Mouse (Mus musculus) lung, postnatal 36 days (tissue): ENCODE measurements around the gene Zfp882.
"Not testable (repeated sequence)": the region's sequence is repeated elsewhere in the genome, so short reads cannot be mapped to it uniquely, and the experiment has no call there.

Source experiments
- DNase-seq: peaks from one replicate; pipeline ENCODE4 v3.0.0; 2022; ENCODE audit warnings: mixed read lengths

Gene Zfp882

DNA sequence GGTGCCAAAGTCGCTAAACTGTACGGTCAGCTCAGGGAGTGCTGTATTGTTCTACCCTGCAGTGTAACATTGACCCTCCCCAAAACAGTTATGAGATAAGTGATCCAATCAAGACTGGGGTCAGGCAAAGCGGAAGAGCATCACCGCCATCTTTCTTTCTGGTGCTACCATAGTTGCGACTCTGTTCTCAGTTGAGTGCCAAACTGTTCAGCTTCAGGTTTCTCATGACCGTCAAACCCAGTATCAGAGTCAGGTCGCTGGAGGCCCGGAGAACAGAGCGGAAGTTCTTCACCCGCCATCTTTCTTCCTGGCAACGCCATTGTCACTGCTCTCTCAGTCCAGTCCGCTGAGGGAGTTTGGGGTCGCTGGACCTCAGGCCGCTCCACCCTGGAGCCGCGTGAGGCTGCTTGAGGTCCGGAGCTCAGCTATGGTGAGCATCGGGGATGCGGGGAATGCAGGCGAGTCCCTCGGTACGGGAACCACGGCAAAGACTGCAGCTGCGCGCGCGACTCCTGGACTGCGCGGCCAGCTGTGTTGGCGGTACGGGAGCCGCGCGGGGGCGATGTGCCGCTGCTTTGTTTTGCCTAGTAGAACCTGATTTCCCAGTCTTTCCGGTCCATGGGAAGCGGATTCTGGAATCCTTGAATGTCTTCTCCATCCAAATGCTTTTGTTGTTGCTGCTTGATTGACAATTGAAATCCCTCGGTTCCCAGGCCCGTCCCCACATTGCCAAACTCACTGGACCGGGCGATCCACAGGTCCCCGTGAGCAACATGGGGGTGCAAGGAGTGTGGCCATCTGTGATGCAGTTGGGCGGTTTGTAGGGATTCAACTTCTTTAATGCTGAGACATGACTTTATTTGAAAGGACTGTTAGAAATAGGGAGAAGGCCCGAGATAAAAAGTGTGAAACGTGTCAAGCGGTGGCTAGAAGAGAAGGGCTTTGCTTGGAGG lies at the start of gene Zfp882, which contains the start of gene Zfp617:
Zfp882 (plus strand) TSS at position 300 of the 953 bp plus-strand sequence.
Zfp617 (plus strand) TSS at position 327 of the 953 bp plus-strand sequence.
- peak; percentile 94 for DNase-seq

DNA sequence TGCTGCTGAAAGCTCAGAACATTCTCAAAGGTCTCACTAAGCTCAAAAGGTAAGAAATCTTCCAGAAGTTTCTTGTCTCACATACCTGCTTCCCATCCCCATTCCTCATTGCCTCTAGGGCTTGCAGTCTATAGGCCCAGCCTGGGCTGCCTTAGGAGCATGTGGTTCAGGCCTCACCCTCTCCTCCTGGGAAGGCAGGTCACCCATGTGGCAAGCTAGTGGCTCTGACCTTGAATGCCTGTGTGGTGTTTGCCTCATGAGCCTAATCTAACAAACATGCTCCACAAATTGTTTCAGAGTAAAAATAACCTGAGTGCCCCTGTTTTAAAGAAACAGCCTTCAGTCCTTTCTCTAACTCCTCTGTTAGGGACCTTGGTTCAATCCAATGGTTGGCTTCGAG lies 46.9 kb upstream of the Zfp882 start:
- DNase-seq, result not testable (repeated sequence)

DNA sequence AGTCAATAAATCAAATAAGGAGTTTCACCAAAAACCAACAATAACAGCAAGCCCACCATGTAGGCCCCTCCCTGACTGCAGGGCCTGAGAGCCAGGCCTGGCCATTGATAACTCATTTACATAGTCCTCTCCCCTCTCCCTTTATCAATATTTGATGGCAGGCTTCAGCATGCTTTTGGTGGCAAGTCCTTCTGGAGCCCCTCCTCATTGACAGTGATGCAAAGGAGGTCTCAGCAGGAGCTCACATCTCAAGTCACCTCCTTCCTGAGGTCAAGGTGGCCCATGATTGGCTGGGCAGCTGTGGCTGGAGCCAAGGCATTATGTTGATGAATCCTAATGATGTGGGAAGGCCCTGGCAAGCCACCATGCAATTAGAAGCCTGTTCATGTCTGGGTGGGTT lies 46.4 kb upstream of the Zfp882 start:
- DNase-seq, result not testable (repeated sequence)

DNA sequence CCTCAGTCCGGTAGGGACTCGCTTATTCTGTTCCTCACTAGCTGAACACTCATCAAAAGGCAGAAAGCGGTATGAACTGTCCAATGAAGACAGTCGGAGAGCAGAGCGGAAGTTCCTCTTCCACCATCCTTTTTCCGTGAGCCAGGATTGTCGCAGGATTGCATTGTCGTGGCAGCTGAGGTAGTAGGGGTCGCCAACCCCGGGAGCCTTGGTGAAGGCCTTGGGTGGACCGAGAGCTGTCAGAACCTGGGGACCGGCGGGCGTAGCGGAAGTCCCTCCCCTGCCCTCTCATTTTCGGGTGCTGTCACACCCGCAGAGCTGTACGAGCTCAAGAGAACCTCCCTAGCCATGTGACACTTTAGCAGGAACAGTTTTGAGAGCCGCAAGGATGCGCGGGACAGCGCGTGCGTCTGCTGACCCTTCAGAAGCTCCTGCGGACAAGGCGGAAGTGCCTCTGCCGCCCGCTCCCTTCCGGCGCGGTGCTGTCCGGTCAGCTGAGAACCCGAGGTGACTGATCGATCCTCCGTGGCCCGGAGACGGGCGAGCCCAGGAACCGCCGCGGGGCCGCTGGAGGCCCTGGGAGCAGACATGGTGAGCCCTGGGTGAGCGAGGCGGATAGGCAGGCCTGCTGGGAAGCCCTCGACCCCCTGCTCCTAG lies 26.7 kb upstream of the Zfp882 start, which contains the start of gene Zfp709:
Zfp709 (plus strand) TSS at position 402 of the 657 bp plus-strand sequence.
- DNase-seq, result peak; percentile 82

DNA sequence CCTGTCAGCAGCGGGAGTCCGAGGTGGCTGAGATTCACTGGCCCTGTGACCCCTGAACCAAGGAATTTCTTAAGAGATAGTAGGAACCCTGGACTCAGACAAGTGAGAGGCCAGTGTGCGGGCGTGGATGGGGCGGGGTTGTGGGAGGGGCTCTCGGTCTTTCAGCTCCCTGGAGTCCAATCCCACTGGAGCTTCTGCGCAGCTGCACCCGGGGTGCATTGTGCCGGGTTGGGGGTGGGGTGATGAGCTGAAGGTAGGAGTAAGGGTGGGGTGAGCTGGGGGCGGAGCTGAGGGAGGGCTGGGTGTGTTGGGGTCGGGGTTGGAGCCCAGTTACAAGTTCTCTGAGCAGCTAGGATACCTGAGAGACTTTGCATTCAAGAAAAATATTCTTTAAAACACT lies 7.7 kb upstream of the Zfp882 start:
- not testable (repeated sequence) for DNase-seq

DNA sequence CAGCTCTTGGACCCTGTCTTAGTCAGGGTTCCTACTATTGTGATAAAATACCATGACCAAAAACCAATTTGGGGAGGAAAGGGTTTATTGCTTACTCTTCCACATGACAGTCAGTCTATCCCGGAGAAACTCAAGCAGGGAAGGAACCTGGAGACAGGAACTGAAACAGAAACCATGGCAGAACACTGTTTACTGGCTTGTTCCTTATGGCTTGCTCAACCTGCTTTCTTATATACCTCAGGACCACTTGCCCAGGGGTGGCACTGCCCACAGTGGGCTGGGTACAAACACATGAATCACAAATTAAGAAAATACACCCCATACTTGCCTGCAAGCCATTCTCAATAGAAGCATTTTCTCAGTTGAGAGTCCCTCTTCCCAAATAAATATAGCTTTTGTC lies 5.3 kb upstream of the Zfp882 start:
- not testable (repeated sequence) for DNase-seq

DNA sequence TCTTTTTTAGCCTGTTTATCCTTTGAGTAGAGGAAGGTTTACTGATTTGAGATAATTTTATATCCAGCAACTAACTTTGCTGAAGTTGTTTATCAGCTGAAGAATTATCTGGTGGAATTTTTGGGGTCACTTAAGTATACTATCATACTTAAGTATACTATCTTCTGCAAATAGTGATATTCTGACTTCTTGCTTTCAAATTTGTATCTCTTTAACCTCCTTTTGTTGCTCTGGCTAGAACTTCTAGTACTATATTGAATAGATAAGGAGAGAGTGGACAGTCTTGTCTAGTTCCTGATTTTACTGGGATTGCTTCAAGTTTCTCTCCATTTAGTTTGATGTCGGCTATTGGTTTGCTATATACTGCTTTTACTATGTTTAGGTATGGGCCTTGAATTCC lies 1.6 kb upstream of the Zfp882 start:
- no peak for DNase-seq

DNA sequence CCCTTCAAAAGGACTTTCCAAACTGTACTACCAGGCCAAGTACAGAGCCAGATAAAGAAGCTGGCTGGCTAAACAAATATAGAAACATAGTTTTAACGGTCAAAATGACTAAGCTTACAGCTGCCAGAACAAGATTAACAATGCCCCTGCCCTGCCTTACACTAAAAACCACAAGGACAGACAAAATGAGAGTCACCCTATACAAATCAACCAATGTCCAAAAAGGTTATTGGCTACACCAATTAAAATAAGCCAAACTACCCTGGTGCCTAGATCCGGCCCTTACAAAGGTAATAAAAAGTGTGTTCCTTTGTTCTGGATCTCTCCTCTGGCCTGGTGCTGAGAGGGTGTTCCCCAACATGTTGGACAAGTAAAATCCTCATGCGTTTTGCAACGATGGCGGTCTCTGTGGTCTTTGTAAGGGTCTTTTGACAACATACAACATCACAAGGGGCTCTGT lies 580 bp upstream of the Zfp882 start:
- no peak for DNase-seq

DNA sequence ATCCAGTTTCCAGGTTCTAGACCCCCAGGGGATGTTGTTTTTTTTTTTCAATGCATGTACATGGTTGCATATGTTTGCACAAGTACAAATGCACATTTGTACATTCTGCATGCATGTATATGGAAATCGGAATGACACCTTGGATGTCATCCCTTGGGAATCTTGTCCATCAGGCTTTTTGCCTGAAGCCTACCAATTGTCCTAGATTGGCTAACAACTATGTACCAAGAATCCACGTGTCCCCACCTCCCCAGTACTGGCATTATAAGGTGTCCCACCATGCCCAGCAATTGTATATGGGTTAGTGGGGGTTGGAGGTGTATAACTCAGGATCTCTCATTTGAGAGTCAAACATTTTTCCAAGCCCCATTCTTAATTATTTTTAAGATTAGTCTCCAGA lies 3.9 kb downstream of the Zfp882 start:
- DNase-seq, result no peak

DNA sequence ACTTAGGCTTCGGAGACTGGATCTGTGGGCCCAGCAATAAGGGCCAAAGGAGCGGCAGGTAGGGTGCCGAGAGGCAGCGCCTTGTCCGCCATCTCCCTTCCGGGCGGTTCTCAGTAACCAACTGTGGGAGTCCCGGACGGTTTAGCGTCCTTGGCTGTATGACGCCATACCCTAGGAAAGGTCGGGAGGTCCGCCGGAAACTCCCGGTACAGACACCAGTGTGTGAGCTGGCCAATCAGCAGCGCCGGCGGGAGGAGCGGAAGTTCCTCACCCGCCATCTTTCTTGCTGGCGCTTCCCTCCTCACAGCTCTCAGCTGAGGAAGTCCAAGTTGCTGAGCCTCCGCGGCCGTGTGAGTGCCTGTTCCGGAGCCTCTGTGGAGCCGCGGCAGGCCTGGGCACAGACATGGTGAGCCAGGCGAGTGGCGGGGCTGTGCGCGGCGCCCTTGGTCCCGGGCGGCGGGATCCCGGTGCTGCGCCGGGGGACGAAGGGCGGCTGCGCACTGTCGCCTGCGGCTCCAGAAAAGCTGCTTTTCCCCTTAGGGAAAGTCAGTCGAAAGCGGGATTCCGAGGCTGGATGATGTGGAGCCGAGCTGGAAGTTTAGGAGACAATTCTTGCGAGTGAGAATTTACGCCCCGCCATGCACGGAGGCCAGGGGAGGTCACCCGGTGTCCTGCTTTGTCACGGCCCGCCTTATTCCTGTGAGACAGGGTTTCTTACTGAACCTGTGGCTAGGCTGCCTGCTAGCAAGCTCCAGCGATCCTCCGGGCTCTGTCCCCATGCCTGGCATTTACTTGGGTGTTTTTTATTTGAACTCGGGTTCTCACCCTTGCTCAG lies 14.4 kb downstream of the Zfp882 start:
- peak; percentile 97 for DNase-seq

DNA sequence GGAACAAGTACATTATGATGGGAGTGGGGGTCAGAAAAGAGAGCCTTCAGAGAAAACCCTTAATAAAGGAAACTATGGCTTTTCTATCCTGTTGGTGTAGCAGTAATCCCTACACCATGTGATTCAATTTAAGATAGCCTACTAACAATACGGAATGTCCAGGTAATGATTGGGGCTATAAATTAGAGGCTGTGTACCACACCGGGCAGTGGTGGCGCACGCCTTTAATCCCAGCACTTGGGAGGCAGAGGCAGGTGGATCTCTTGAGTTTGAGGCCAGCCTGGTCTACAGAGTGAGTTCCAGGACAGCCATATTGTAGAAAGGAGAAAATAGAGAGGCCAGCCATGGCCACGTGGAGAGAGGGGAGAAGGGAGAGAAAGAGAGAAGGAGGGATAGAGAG lies 17.4 kb downstream of the Zfp882 start:
- DNase-seq, result no peak

DNA sequence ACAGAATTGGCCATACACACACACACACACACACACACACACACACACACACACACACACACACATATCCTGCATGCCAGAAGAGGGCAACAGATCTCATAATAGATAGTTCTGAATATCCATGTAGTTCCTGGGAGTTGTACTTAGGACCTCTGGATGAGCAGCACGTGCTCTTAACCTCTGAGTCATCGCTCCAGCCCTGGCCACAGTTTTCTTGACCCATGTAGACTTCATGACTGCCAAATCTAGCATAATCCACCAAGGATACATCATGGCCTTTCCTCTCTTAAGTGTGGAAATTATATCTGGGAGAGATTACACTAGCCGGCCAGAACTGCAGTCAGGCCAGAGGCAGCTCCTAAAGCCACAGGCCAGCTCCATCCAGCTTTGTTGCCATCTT lies 18.1 kb downstream of the Zfp882 start:
- no peak for DNase-seq

DNA sequence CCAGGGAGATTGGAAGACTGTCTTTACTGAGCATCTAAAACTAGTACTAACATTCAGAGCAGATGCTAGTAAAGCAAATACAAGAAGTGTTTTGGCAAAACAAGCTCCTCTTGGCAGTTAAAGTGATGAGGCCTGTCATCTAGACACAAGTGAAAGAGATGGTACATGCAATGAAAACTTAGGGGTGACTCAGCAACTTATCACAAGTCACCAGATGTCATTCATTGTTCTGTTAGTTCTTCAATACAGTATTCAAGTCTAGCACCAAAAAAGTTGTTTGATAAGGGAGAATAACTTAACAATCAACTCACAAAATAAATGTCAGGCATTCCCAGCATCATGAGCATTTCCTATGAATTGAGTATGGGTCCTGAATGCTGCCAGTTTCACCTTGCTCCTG lies 19.4 kb downstream of the Zfp882 start:
- DNase-seq, result no peak

DNA sequence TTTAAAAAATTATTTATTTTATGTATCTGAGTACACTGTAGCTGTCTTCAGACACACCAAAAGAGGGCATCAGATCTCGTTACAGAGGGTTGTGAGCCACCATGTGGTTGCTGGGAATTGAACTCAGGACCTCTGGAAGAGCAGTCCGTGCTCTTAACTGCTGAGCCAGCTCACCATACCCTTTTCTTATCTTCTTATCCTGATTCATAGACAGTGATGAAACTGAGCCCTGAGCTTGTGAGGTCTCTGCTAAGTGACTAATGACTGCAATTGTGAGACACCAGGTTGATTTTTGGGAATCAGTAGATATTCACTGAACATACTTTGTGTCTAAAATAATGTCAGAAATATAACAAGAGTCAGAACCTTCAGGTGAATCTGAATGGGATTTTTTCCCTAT lies 29.6 kb downstream of the Zfp882 start:
- not testable (repeated sequence) for DNase-seq

DNA sequence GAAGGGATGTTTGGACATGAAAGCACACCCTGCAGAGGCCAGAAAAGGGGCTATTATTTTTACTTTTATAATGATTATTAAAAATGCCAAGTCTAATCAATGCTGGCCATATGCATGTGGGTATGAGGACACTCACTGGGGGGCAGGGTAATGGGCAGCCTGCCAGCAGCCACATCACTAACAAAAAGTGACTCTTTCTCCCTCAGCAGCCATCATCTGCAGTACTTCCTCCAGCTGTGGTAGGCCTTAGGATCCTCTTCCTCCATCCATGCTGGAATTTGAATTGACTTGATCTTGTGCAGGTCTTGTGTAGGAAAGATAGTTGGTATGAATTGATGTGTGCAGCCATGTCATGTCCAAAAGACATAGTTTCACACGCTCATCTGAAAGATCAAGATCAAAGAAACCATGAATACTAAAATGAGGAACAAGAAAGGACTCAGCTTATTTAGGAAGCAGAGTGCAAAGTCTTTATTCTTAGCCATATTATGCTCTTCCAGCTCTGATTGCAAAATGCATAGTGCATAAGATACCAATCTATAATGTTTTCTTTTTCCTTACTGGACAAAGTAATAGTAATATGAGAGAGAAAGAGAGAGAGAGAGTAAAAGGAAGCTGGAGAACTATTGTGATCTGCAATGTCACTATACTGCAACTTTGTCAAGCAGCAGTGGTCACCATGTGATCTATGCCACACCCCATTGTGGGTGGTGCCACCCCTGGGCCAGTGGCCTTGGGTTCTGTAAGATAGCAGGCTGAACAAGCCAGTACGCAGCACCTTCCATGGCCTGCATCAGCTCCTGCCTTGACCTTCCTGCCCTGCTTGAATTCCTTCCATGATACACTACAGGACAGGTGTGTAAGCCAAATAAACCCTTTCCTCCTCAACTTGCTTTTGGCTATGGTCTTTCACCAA lies 32.1 kb downstream of the Zfp882 start:
- DNase-seq, result peak; percentile 54

DNA sequence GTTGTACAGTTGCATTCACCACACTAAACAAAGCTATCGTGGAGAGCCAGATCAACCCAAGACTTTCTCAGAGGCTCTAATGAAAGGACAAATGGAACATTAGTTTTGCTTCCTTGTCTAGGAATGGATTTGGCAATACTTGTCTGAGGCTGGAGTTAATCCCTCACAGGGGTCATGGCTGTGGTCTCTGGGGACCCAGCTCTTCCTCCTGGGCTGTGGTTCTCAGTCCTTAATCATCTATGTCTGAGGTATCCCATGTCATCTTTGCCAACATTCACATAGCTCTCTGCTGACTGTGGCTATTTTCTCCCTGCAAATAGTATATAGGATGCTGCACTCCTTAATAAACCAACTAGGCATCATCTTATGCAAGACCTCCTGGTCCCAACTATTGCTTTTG lies 33.4 kb downstream of the Zfp882 start:
- DNase-seq, result peak; percentile 15

DNA sequence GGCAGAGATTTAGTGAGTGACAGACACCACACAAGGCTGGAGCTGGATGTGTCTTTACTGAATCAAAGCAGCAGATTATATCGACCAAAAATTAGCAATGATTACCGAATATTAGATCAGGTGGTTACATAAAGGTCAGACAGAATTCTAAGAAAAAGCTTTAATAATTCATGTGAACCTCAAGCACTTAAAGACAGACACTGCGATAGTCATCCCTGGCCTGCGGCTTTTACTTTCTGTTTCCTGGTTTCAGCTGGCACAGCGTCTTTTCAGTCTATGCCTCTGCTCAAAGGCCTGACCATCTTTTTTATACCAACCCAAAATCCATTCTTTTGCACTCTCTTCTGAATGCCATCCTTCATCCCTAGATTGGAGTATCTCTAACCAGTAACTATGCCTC lies 40.2 kb downstream of the Zfp882 start:
- DNase-seq, result no peak

DNA sequence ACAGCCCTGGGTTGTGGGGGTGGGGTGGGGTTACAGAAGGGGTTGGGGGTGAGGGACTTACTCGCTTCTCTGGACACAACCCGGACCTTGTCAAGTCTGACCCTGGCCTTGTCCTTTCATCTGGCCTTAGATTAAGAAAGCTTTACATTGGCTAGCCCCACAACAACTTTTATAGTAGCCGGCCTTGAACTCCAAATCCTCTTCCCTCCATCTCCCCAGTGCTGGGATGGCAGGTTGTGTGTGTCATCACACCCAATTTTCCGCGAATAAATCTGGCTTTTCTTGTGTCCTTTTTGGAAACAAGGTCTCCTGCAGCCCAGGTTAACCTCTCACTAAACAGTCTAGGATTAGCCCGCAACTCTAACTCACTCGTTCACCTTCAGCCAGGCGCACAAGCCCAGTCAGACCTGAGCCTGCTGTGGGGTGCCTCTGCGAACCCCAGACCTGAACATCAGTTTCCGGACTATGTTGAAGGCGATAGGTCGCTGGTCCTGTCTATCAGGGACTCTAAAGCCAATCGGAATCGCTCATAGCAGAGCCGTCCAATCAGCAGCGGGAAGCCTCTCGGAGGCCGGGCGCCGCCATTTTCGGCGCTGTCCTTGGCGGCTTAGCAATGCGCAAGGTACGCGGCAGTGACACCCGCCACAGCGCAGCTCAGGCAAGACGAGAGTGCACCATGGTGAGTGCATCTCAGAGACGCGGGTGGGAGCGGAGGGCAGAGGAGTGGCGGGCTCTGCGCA lies 42.2 kb downstream of the Zfp882 start, which contains the start of gene Zfp961:
Zfp961 (plus strand) TSS at position 557 of the 740 bp plus-strand sequence.
- DNase-seq, result peak; percentile 99

DNA sequence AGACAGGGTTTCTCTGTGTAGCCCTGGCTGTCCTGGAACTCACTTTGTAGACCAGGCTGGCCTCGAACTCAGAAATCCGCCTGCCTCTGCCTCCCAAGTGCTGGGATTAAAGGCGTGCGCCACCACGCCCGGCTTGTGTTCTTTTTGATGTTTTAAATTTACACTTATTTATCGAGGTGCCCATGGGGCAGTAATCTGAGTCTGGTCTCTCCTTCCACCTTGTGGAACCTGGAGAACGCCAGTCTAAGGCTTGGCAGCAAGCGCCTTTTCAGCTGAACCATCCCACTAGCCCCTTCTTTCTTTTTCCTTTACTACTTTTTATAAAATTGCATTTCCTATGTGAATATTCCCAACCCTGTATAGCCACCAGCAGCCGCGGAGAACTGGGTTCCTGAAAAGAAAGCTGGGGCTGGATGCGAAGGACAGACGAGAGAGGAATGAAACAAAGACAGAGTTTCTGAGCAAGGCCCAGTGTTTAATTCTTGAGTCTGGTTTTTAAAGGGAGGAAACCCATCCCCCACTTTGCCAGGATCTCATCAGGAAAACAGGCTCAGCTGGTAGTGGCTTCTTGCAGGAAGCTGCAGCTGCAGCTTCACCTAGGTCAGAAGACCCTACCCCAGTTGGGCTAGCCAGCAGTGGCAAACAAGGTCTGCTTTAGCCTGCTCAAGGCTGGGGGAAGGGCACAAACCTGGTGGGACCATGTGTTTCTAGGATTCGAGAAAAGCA lies 43.2 kb downstream of the Zfp882 start:
- peak; percentile 7 for DNase-seq

DNA sequence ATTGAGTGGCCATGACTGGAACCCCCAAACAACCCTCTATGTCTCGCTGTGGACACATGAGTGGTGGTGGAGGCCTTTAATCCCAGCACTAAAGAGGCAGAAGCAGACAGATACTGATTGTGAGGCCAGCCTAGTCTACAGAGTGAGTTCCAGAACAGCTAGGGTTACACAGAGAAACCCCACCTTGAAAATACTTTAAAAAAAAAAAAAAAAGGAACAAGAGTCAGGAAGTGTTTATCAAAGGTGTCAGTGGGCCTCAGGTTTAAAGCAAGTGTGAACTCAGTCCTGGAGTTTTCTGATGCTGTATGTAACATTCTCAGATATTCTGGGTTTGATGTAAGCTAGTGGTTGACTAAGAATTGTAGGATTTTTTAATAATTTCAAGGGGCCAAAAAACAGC lies 44.1 kb downstream of the Zfp882 start:
- DNase-seq, result no peak
